Mouse (Mus musculus) left cerebral cortex, adult 18-20 months (tissue): ENCODE measurements around the gene Mvb12a. TPM values are rescaled to one million over a fixed set of nuclear protein-coding genes. Genes with fewer than 3 reads are reported as not detected.
A peak's percentile ranks its signal among the peaks of the same experiment; 100 is the strongest.

ENCODE experiments used
- DNase-seq, 2 experiments: peaks; one replicate each; pipeline ENCODE4 v3.0.0; 2021 to 2022; ENCODE audit warnings: low spot score in 2 of 2, mixed read lengths in 1 of 2
- total RNA-seq, 2 experiments: library from RNA; stranded (reverse); gene quantifications; 2 replicates each; pipeline ENCODE4 v1.2.3; 2021

The Mvb12a gene
- total RNA-seq, 2 experiments from 2014 or later = 35.5 to 36.6 TPM

- DNase-seq = no peak
These were observed 18.0 kb downstream of the Mvb12a start for GRCm38 (mm10) chr8:71560765-71561164.

- DNase-seq = peak; percentile 51 to 61
These were observed 18.7 kb downstream of the Mvb12a start for GRCm38 (mm10) chr8:71561401-71561800.

GRCm38 (mm10) chr8:71562751-71563150, 20.0 kb downstream of the Mvb12a start:
- peak; percentile 75 to 80 for DNase-seq

- no peak for DNase-seq
These were observed 21.3 kb downstream of the Mvb12a start for GRCm38 (mm10) chr8:71563992-71564391.

- DNase-seq = no peak
These were observed 23.8 kb downstream of the Mvb12a start, which contains the start of gene Nxnl1 for GRCm38 (mm10) chr8:71566501-71566900. Gene Nxnl1, minus strand, starts transcription at chr8:71566601.

- DNase-seq = no peak
These were observed 24.9 kb downstream of the Mvb12a start for GRCm38 (mm10) chr8:71567587-71567986.

GRCm38 (mm10) chr8:71568387-71568937, 25.7 kb downstream of the Mvb12a start, which contains the start of gene Slc27a1:
Gene Slc27a1, plus strand, starts transcription at chr8:71568882.
- peak; percentile 60 to 66 for DNase-seq

GRCm38 (mm10) chr8:71568941-71569340, 26.2 kb downstream of the Mvb12a start:
- no peak for DNase-seq

- peak; percentile 84 to 90 for DNase-seq
These were observed 26.9 kb downstream of the Mvb12a start for GRCm38 (mm10) chr8:71569366-71570290.

GRCm38 (mm10) chr8:71570291-71570954, 27.7 kb downstream of the Mvb12a start:
- peak; percentile 94 to 96 for DNase-seq

- DNase-seq = no peak
These were observed 29.4 kb downstream of the Mvb12a start for GRCm38 (mm10) chr8:71572077-71572476.

- DNase-seq = peak; percentile 79 to 86
These were observed 30.3 kb downstream of the Mvb12a start for GRCm38 (mm10) chr8:71572847-71573633.

- no peak for DNase-seq
These were observed 31.7 kb downstream of the Mvb12a start for GRCm38 (mm10) chr8:71574426-71574825.

GRCm38 (mm10) chr8:71575020-71575419, 32.3 kb downstream of the Mvb12a start:
- DNase-seq = no peak

- DNase-seq = no peak
These were observed 35.2 kb downstream of the Mvb12a start for GRCm38 (mm10) chr8:71577856-71578387.

- DNase-seq = no peak
These were observed 36.3 kb downstream of the Mvb12a start for GRCm38 (mm10) chr8:71579009-71579408.

- DNase-seq = no peak
These were observed 36.8 kb downstream of the Mvb12a start for GRCm38 (mm10) chr8:71579476-71579875.

- no peak for DNase-seq
These were observed 37.5 kb downstream of the Mvb12a start for GRCm38 (mm10) chr8:71580201-71580600.

- DNase-seq = peak in 1 of 2 experiments; percentile 39
These were observed 44.2 kb downstream of the Mvb12a start for GRCm38 (mm10) chr8:71586891-71587290.

- DNase-seq = no peak
These were observed 46.0 kb downstream of the Mvb12a start for GRCm38 (mm10) chr8:71588762-71589161.

- DNase-seq = no peak
These were observed 48.3 kb downstream of the Mvb12a start for GRCm38 (mm10) chr8:71591017-71591416.
